Mouse (Mus musculus) embryonic facial prominence, embryonic 11.5 days (tissue): Measurements from ENCODE around the gene Nell2. TPM values are rescaled to one million over a fixed set of nuclear protein-coding genes. Genes with fewer than 3 reads are reported as not detected.

ENCODE experiments used
- ATAC-seq: fragments of 200-750 bp; cut with Nextera tagmentation; replicated peaks from 2 replicates; pipeline ENCODE4 v1.8.0; 2017; ENCODE audit warnings: low read depth; ENCODE audit not compliant: insufficient number of reproducible peaks, low FRiP score, low TSS enrichment
- DNase-seq: peaks from one replicate; pipeline ENCODE4 v3.0.0-alpha.2; 2015; ENCODE audit warnings: low spot score
- H3K27ac ChIP-seq: fragments of 300-500 bp; sonication (generic); replicated peaks from 2 replicates; pipeline ENCODE4 v1.5.1; 2014; ENCODE audit warnings: mild to moderate bottlenecking, low read depth, low read length, control low read depth
- H3K27me3 ChIP-seq: fragments of 300-500 bp; sonication (generic); 2 replicates; pipeline ENCODE4 v1.6.1; 2014; ENCODE audit warnings: mild to moderate bottlenecking, low read length, moderate library complexity, mixed read lengths; ENCODE audit not compliant: control insufficient read depth, insufficient read depth
- H3K36me3 ChIP-seq: fragments of 300-500 bp; sonication (generic); replicated peaks from 2 replicates; pipeline ENCODE4 v1.6.1; 2014; ENCODE audit warnings: low read depth, mild to moderate bottlenecking, low read length, moderate library complexity, mixed read lengths; ENCODE audit not compliant: control insufficient read depth, insufficient read depth
- H3K4me1 ChIP-seq: fragments of 300-500 bp; sonication (generic); 2 replicates; pipeline ENCODE4 v1.6.1; 2014; ENCODE audit warnings: low read length, mixed read lengths; ENCODE audit not compliant: control insufficient read depth, insufficient read depth
- H3K4me2 ChIP-seq: fragments of 300-500 bp; sonication (generic); 2 replicates; pipeline ENCODE4 v1.6.1; 2014; ENCODE audit warnings: low read depth, mild to moderate bottlenecking, control low read depth, low read length, moderate library complexity
- H3K4me3 ChIP-seq: fragments of 300-500 bp; sonication (generic); 2 replicates; pipeline ENCODE4 v1.5.1; 2014; ENCODE audit warnings: low read depth, low read length, control low read depth
- H3K9ac ChIP-seq: fragments of 300-500 bp; sonication (generic); replicated peaks from 2 replicates; pipeline ENCODE4 v1.6.1; 2014; ENCODE audit warnings: mild to moderate bottlenecking, control low read depth, low read length
- H3K9me3 ChIP-seq: fragments of 300-500 bp; sonication (generic); replicated peaks from 2 replicates; pipeline ENCODE4 v1.6.1; 2016; ENCODE audit warnings: mild to moderate bottlenecking, low read length, inconsistent platforms, mixed read lengths; ENCODE audit not compliant: control insufficient read depth
- WGBS: fragments of 180-500 bp; shearing (Covaris S2); extraction: QIAGEN DNeasy Blood & Tissue Kit; methylation state at CpG from one replicate; pipeline ENCODE4 v1.1.7; 2014; 5-methylcytosine and 5-hydroxymethylcytosine counted together
- polyA plus RNA-seq: library from polyadenylated mRNA; unstranded; fragments of >200 nt; fragmentation: Nextera tagmentation; extraction: Ambion mirVana; gene quantifications from 2 replicates; pipeline ENCODE4 v1.2.1, GENCODE M21; 2014

Gene Nell2
- polyA plus RNA-seq, 1 experiment from 2014 or later: 24.5 TPM

- no peak overlapping the region for H3K4me2 ChIP-seq
- H3K4me1 ChIP-seq: no peaks in the 10 kb centered on the region
- DNase-seq: no peak
- no peak for ATAC-seq
- WGBS: 90% methylated on average over 7 of the region's 7 CpGs
- no peak overlapping the region for H3K4me3 ChIP-seq
- H3K9ac ChIP-seq: no peak overlapping the region
- no peaks in the 10 kb centered on the region for H3K27me3 ChIP-seq
- no peak overlapping the region for H3K27ac ChIP-seq
- no peaks in the 10 kb centered on the region for H3K36me3 ChIP-seq
- no peaks in the 10 kb centered on the region for H3K9me3 ChIP-seq
These were observed 428.2 kb downstream of the Nell2 start for GRCm38 (mm10) chr15:95100133-95100532.

- 88% methylated on average over 7 of the region's 7 CpGs for WGBS
- H3K27ac ChIP-seq: no peak overlapping the region
- no peaks in the 10 kb centered on the region for H3K36me3 ChIP-seq
- no peak overlapping the region for H3K4me3 ChIP-seq
- H3K4me1 ChIP-seq: no peaks in the 10 kb centered on the region
- no peak overlapping the region for H3K4me2 ChIP-seq
- ATAC-seq (no peak), DNase-seq (no peak)
- H3K9me3 ChIP-seq: no peaks in the 10 kb centered on the region
- H3K9ac ChIP-seq: no peak overlapping the region
- H3K27me3 ChIP-seq: no peaks in the 10 kb centered on the region
These were observed 442.4 kb downstream of the Nell2 start for GRCm38 (mm10) chr15:95085962-95086361.

GRCm38 (mm10) chr15:95081654-95082053 lies 446.7 kb downstream of the Nell2 start:
- ATAC-seq (no peak), DNase-seq (no peak)
- no peak overlapping the region for H3K9ac ChIP-seq
- H3K9me3 ChIP-seq: no peaks in the 10 kb centered on the region
- no peaks in the 10 kb centered on the region for H3K27me3 ChIP-seq
- WGBS: 85% methylated on average over 11 of the region's 11 CpGs
- H3K27ac ChIP-seq: no peak overlapping the region
- H3K4me1 ChIP-seq: no peaks in the 10 kb centered on the region
- no peaks in the 10 kb centered on the region for H3K36me3 ChIP-seq
- no peak overlapping the region for H3K4me2 ChIP-seq
- no peak overlapping the region for H3K4me3 ChIP-seq

- Histone ChIP-seq H3K27me3 (no peaks in the 10 kb centered on the region), H3K4me1 (no peaks in the 10 kb centered on the region), H3K4me3 (no peak overlapping the region), H3K4me2 (no peak overlapping the region), H3K9ac (no peak overlapping the region), H3K9me3 (no peaks in the 10 kb centered on the region), H3K27ac (no peak overlapping the region), H3K36me3 (no peaks in the 10 kb centered on the region)
- ATAC-seq: no peak
- WGBS: 89% methylated on average over 12 of the region's 12 CpGs
- no peak for DNase-seq
These were observed 453.0 kb downstream of the Nell2 start for GRCm38 (mm10) chr15:95075356-95075755.

GRCm38 (mm10) chr15:95070881-95071280 lies 457.5 kb downstream of the Nell2 start:
- H3K4me2 ChIP-seq: no peak overlapping the region
- WGBS: 89% methylated on average over 7 of the region's 7 CpGs
- H3K4me1 ChIP-seq: no peaks in the 10 kb centered on the region
- DNase-seq (no peak), ATAC-seq (no peak)
- no peak overlapping the region for H3K4me3 ChIP-seq
- no peaks in the 10 kb centered on the region for H3K9me3 ChIP-seq
- no peaks in the 10 kb centered on the region for H3K36me3 ChIP-seq
- H3K9ac ChIP-seq: no peak overlapping the region
- H3K27me3 ChIP-seq: no peaks in the 10 kb centered on the region
- H3K27ac ChIP-seq: no peak overlapping the region

GRCm38 (mm10) chr15:95068799-95069198 lies 459.6 kb downstream of the Nell2 start:
- Histone ChIP-seq H3K4me1 (no peaks in the 10 kb centered on the region), H3K27ac (no peak overlapping the region), H3K4me2 (no peak overlapping the region), H3K27me3 (no peaks in the 10 kb centered on the region), H3K9me3 (no peaks in the 10 kb centered on the region), H3K36me3 (no peaks in the 10 kb centered on the region), H3K4me3 (no peak overlapping the region), H3K9ac (no peak overlapping the region)
- ATAC-seq (no peak), DNase-seq (no peak)
- WGBS: 82% methylated on average over 1 of the region's 1 CpGs

GRCm38 (mm10) chr15:95068023-95068422 lies 460.3 kb downstream of the Nell2 start:
- Histone ChIP-seq H3K27ac (no peak overlapping the region), H3K4me3 (no peak overlapping the region), H3K9me3 (no peaks in the 10 kb centered on the region), H3K36me3 (no peaks in the 10 kb centered on the region), H3K4me2 (no peak overlapping the region), H3K27me3 (no peaks in the 10 kb centered on the region), H3K4me1 (no peaks in the 10 kb centered on the region), H3K9ac (no peak overlapping the region)
- DNase-seq (no peak), ATAC-seq (no peak)
- 77% methylated on average over 1 of the region's 1 CpGs for WGBS

- H3K27ac ChIP-seq: no peak overlapping the region
- H3K27me3 ChIP-seq: no peaks in the 10 kb centered on the region
- no peak for DNase-seq
- H3K4me1 ChIP-seq: no peaks in the 10 kb centered on the region
- H3K4me3 ChIP-seq: no peak overlapping the region
- no peak for ATAC-seq
- 73% methylated on average over 8 of the region's 8 CpGs for WGBS
- H3K36me3 ChIP-seq: no peaks in the 10 kb centered on the region
- no peak overlapping the region for H3K4me2 ChIP-seq
- H3K9me3 ChIP-seq: no peaks in the 10 kb centered on the region
- no peak overlapping the region for H3K9ac ChIP-seq
These were observed 473.2 kb downstream of the Nell2 start for GRCm38 (mm10) chr15:95055081-95055650.
